Mouse (Mus musculus) forebrain, embryonic 16.5 days (tissue): Measurements from ENCODE around the gene Mapk3. TPM values are rescaled to one million over a fixed set of nuclear protein-coding genes. Genes with fewer than 3 reads are reported as not detected.
"Not testable (repeated sequence)": the region's sequence is repeated elsewhere in the genome, so short reads cannot be mapped to it uniquely, and the experiment has no call there.

Experiments used
- ATAC-seq: fragments of 200-750 bp; cut with Nextera tagmentation; 2 replicates; pipeline ENCODE4 v1.8.0; 2017; ENCODE audit warnings: mild to moderate bottlenecking, moderate library complexity
- H3K27ac ChIP-seq: fragments of 300-500 bp; sonication (generic); 2 replicates; pipeline ENCODE4 v1.5.1; 2014; ENCODE audit warnings: low read length, control low read depth
- H3K27me3 ChIP-seq: fragments of 300-500 bp; sonication (generic); replicated peaks from 2 replicates; pipeline ENCODE4 v1.6.1; 2014; ENCODE audit warnings: low read length; ENCODE audit not compliant: control insufficient read depth, insufficient read depth
- H3K36me3 ChIP-seq: fragments of 300-500 bp; sonication (generic); 2 replicates; pipeline ENCODE4 v1.6.1; 2014; ENCODE audit not compliant: control insufficient read depth, insufficient read depth
- H3K4me1 ChIP-seq: fragments of 300-500 bp; sonication (generic); replicated peaks from 2 replicates; pipeline ENCODE4 v1.6.1; 2014; ENCODE audit warnings: low read length; ENCODE audit not compliant: control insufficient read depth, insufficient read depth
- H3K4me2 ChIP-seq: fragments of 300-500 bp; sonication (generic); 2 replicates; pipeline ENCODE4 v1.6.1; 2014; ENCODE audit warnings: mild to moderate bottlenecking, low read length, control low read depth
- H3K4me3 ChIP-seq: fragments of 300-500 bp; sonication (generic); replicated peaks from 2 replicates; pipeline ENCODE4 v1.5.1; 2014; ENCODE audit warnings: mild to moderate bottlenecking, low read length, control low read depth
- H3K9ac ChIP-seq: fragments of 300-500 bp; sonication (generic); replicated peaks from 2 replicates; pipeline ENCODE4 v1.6.1; 2014; ENCODE audit warnings: low read depth, low read length, control low read depth
- H3K9me3 ChIP-seq: fragments of 300-500 bp; sonication (generic); 2 replicates; pipeline ENCODE4 v1.6.1; 2016; ENCODE audit warnings: low read length; ENCODE audit not compliant: control insufficient read depth
- WGBS: fragments of 180-500 bp; shearing (Covaris S2); extraction: QIAGEN DNeasy Blood & Tissue Kit; methylation state at CpG from one replicate; pipeline ENCODE4 v1.1.7; 2014; 5-methylcytosine and 5-hydroxymethylcytosine counted together
- polyA plus RNA-seq: library from polyadenylated mRNA; unstranded; fragments of >200 nt; fragmentation: Nextera tagmentation; extraction: Ambion mirVana; gene quantifications from 2 replicates; pipeline ENCODE4 v1.2.1, GENCODE M21; 2015

The Mapk3 gene
- polyA plus RNA-seq, 1 experiment from 2014 or later, result 100.0 TPM

- H3K4me1 ChIP-seq, result peaks cover 46% of the 10 kb centered on the region
- H3K27ac ChIP-seq, result peak overlapping the region; percentile 88
- WGBS, result 45% methylated on average over 10 of the region's 10 CpGs
- ATAC-seq, result no peak
- H3K9ac ChIP-seq, result peak overlapping the region; percentile 91
- no peaks in the 10 kb centered on the region for H3K9me3 ChIP-seq
- peak overlapping the region; percentile 74 for H3K4me3 ChIP-seq
- peak overlapping the region; percentile 86 for H3K4me2 ChIP-seq
- no peaks in the 10 kb centered on the region for H3K27me3 ChIP-seq
- no peaks in the 10 kb centered on the region for H3K36me3 ChIP-seq
Observed at GRCm38 (mm10) chr7:126777476-126777875, 18.1 kb downstream of the Mapk3 start.

DNA sequence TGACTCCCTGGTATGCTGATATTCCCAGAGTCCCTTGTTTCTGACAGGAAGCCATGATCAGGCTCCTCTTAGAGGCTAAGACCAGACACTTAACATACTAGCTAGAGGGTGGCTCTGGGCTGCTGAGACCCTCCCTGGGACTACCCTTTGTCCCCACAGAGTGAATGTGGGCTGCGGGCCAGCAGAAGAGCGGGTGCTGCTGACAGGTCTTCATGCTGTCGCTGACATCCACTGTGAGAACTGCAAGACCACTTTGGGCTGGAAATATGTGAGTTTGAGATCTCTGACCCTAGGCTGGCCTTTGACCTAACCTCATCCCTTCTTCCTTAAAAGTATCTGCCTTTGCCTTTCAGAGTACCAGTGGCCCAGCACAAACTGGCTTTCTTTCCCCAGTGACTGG is 18.7 kb downstream of the Mapk3 start:
- H3K4me1 ChIP-seq, result peaks cover 46% of the 10 kb centered on the region
- ATAC-seq, result no peak
- no peak overlapping the region for H3K4me3 ChIP-seq

DNA sequence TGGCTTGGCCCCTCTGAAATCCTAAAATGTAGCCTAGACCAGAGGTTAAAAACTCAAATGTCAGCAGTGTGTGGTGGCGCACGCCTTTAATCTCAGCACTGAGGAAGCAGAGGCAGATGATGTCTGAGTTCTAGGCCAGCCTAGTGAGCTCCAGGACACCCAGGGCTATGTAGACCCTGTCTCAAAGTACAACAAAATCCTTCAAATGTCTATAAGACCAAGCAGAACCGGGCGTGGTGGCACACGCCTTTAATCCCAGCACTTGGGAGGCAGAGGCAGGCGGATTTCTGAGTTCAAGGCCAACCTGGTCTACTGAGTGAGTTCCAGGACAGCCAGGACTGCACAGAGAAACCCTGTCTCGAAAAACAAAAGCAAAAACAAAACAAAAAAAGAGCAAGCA is 19.7 kb downstream of the Mapk3 start:
- ATAC-seq, H3K4me2 ChIP-seq, H3K9ac ChIP-seq, H3K9me3 ChIP-seq, H3K36me3 ChIP-seq, H3K4me3 ChIP-seq, H3K27ac ChIP-seq, H3K27me3 ChIP-seq: not testable (repeated sequence)
- WGBS, result 92% methylated on average over 7 of the region's 7 CpGs
- peaks cover 46% of the 10 kb centered on the region for H3K4me1 ChIP-seq

More for the DNA sequence above, 18.7 kb downstream of the Mapk3 start:
- H3K9ac ChIP-seq, result no peak overlapping the region
- H3K4me2 ChIP-seq, result peak overlapping the region; percentile 86
- no peaks in the 10 kb centered on the region for H3K36me3 ChIP-seq
- 83% methylated on average over 3 of the region's 3 CpGs for WGBS
- H3K9me3 ChIP-seq, result no peaks in the 10 kb centered on the region
- peak overlapping the region; percentile 31; the same call in 1 of the 2 replicates for H3K27ac ChIP-seq
- no peaks in the 10 kb centered on the region for H3K27me3 ChIP-seq

GRCm38 (mm10) chr7:126779983-126780970 is 20.9 kb downstream of the Mapk3 start:
- Histone ChIP-seq H3K27me3 (no peaks in the 10 kb centered on the region), H3K4me2 (peak overlapping the region; percentile 94), H3K9me3 (no peaks in the 10 kb centered on the region), H3K4me3 (peak overlapping the region; percentile 50), H3K4me1 (peaks cover 46% of the 10 kb centered on the region), H3K27ac (peak overlapping the region; percentile 86), H3K9ac (peak overlapping the region; percentile 68), H3K36me3 (peaks cover 13% of the 10 kb centered on the region; the same call in 1 of the 2 replicates)
- WGBS, result under 1% methylated on average over 21 of the region's 21 CpGs
- peak; percentile 78 for ATAC-seq

DNA sequence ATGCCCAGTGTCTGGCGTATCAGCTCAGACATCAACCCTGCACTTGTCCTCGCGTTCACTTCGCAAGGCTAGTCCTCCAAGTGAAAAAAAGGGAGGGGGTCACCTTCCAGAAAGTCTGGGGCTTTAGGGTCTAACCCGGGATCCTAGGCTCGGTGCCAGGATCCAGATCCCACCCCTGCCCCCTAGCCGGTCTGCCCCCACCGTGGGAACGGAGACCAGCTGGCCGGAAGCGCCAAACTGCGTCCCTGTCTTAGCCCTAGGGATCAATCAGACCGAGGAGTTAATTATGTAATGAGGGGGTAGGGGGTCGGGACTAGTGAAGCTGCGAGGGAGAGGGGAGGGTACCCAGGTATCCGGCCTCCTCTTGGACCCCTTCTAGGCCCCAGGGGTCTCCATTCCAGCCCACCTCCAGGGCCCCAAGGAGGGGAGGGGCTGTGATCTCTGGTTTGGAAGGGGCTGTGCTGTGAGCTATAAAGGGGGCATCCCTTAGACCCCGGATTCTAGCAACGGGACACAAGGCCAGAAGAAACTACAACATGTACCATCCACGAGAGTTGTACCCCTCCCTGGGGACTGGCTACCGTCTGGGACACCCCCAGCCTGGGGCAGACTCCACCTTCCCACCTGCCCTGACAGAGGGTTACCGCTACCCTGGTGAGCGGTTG is 21.7 kb downstream of the Mapk3 start, which contains the start of gene Tbx6:
TSS of gene Tbx6 (plus strand) at position 513 of the 665 bp plus-strand sequence.
- WGBS, result 6% methylated on average over 22 of the region's 22 CpGs
- Histone ChIP-seq H3K4me1 (peaks cover 42% of the 10 kb centered on the region), H3K27me3 (no peaks in the 10 kb centered on the region), H3K4me2 (peak within 1 kb of the TSS; percentile 94), H3K27ac (peak within 1 kb of the TSS; percentile 86), H3K9ac (peak within 1 kb of the TSS; percentile 68), H3K36me3 (peaks cover 17% of the 10 kb centered on the region), H3K9me3 (no peaks in the 10 kb centered on the region), H3K4me3 (peak within 1 kb of the TSS; percentile 50)
- ATAC-seq, result no peak

DNA sequence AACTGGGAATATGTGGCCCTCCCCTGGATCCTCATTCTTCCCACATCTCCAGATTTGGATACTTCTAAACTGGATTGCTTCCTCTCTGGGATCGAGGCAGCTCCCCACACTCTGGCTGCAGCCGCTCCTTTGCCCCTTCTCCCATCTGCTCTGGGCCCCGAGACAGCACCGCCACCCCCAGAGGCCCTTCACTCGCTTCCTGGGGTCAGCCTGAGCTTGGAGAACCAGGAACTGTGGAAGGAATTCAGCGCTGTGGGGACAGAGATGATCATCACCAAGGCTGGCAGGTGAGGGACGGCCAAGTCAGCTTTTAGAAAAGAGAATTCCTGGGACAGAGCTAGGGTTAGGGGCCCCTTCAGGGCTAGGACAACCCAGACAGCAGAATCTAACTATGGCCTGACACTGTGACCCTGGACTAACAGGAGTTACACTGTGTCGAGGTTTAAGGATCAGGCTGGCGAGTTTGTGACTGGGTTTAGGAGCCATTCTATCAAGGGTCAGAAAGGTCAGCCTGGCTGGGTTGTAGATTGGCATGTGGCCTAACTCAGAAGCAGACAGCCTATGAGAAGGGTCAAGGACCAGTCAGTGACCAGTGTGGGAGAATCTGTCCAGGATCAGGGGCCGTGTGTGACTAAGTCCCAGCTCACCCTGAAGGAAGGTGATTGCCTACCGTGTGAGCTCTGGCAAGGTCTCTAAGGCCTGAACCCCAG is 22.4 kb downstream of the Mapk3 start:
- H3K4me2 ChIP-seq, result no peak overlapping the region
- 52% methylated on average over 11 of the region's 11 CpGs for WGBS

DNA sequence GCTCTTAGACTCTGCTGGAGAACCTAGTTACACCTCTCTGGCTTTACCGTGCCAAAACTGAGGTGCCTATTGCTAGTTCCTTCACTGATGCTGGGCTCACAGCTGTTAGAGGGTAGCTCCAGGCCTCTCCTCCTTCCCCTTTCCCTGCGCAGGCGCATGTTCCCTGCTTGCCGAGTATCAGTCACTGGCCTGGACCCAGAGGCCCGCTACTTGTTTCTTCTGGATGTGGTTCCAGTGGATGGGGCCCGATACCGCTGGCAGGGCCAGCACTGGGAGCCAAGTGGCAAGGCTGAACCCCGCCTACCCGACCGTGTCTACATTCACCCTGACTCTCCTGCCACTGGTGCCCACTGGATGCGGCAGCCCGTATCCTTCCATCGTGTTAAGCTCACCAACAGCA is 23.3 kb downstream of the Mapk3 start:
- Histone ChIP-seq H3K27ac (no peak overlapping the region), H3K27me3 (no peaks in the 10 kb centered on the region), H3K4me2 (no peak overlapping the region), H3K9ac (no peak overlapping the region), H3K9me3 (no peaks in the 10 kb centered on the region), H3K4me3 (no peak overlapping the region), H3K36me3 (peaks cover 30% of the 10 kb centered on the region), H3K4me1 (peaks cover 32% of the 10 kb centered on the region)
- no peak for ATAC-seq
- 83% methylated on average over 13 of the region's 13 CpGs for WGBS

More for the DNA sequence above, 22.4 kb downstream of the Mapk3 start:
- Histone ChIP-seq H3K4me3 (no peak overlapping the region), H3K36me3 (peaks cover 23% of the 10 kb centered on the region), H3K9me3 (no peaks in the 10 kb centered on the region), H3K27me3 (no peaks in the 10 kb centered on the region), H3K4me1 (peaks cover 37% of the 10 kb centered on the region), H3K9ac (no peak overlapping the region), H3K27ac (no peak overlapping the region)
- ATAC-seq, result no peak

- no peak overlapping the region for H3K4me3 ChIP-seq
- no peaks in the 10 kb centered on the region for H3K9me3 ChIP-seq
- 89% methylated on average over 7 of the region's 7 CpGs for WGBS
- H3K36me3 ChIP-seq, result peaks cover 37% of the 10 kb centered on the region
- no peak overlapping the region for H3K9ac ChIP-seq
- no peak overlapping the region for H3K27ac ChIP-seq
- peaks cover 19% of the 10 kb centered on the region for H3K4me1 ChIP-seq
- H3K27me3 ChIP-seq, result no peaks in the 10 kb centered on the region
- H3K4me2 ChIP-seq, result no peak overlapping the region
- no peak for ATAC-seq
Observed at GRCm38 (mm10) chr7:126784469-126784868, 25.1 kb downstream of the Mapk3 start.

DNA sequence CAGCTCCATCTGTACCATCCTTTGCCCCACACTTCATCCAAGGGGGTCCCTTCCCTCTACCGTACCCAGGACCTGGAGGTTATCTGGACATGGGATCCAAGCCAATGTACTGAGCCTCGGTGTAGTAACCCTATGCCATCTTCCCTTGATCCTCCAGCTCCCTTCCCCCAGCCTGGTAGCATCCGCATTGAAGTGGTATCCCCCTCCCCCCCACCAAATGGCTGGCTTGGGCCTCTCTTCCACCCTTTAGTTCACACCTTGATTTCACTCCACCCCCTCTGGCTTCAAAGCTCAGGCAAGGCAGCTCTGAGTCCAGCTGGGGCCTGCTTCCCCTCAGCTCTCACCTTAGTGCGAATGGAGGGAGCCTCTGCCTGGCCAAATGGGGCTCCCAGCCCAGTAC is 25.7 kb downstream of the Mapk3 start:
- Histone ChIP-seq H3K27me3 (no peaks in the 10 kb centered on the region), H3K4me2 (no peak overlapping the region), H3K9me3 (no peaks in the 10 kb centered on the region), H3K27ac (no peak overlapping the region), H3K36me3 (peaks cover 43% of the 10 kb centered on the region), H3K4me1 (peaks cover 13% of the 10 kb centered on the region), H3K9ac (no peak overlapping the region), H3K4me3 (no peak overlapping the region)
- 89% methylated on average over 4 of the region's 4 CpGs for WGBS
- ATAC-seq, result no peak
